Mouse (Mus musculus) thymus, postnatal 25 days (tissue): ENCODE measurements at regions not wholly inside any gene's neighbourhood (a gene's known extent, or its start where the extent isn't known, plus 50 kb on each side); places are given as distances from the start of the nearest gene placed in this dataset.
A peak's percentile ranks its signal among the peaks of the same experiment; 100 is the strongest.

Experiments used
- DNase-seq: peaks from one replicate; pipeline ENCODE4 v3.0.0; 2022

DNA sequence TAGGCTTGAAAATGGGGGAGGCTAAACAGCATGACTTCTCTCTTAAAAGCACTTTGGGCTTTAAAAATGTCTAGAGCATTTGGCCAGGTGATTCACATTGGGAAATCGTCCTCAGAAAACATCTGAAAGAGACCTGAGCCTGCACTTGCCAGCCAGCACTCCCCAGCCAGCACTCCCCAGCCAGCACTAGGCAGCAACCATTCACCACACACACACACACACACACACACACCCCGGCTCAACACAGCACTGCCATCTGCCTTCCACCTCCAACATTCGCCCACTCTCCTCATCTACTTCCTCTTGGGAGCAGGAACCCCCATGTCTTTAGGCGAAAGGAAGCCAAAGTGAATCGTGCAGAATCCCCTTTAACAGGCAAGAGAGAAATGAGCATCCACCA is 85.4 kb downstream of the Atp23 start:
- DNase-seq, result no peak

DNA sequence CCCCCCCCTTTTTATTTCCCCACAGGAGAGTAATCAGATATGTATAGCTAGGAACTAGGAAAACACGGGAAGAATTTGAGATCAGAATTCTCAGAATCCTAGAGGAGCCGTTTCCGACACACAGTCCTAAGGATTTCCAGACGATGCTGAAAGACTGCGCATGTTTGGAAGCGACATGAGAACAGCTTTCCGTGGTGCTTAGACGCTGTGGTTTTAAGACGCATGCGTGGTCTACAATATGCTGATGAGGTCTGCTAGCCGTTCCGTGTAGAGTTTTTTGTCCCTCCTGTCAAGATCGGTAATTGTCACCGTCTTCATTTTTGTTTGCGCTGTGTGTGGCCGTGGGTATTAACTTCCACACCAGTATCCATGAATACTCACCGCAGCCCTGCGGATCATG is 86.2 kb downstream of the Atp23 start:
- no peak for DNase-seq

DNA sequence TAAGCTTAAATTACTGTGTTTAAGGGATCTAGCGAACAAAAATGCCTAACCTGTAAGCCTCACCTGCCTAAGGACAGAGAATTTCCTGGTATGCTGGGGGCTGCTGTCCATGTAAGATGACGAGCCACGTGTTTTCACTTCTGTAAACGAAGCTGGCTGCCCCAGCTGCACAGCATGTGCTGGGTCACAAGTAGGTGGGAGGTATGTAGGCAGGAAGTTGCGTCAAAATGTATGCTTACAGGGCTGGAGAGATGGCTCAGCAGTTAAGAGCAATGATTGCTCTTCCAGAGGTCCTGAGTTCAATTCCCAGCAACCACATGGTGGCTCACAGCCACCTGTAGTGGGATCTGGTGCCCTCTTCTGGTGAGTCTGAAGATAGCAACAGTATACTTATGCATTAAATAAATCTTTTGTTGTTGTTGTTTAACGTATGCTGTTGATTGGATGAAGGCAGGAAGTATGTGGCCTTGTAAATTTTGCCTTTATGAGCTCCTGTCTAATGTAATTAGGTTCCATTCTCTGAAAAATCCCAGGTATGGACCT is 88.0 kb downstream of the Atp23 start:
- DNase-seq, result no peak

DNA sequence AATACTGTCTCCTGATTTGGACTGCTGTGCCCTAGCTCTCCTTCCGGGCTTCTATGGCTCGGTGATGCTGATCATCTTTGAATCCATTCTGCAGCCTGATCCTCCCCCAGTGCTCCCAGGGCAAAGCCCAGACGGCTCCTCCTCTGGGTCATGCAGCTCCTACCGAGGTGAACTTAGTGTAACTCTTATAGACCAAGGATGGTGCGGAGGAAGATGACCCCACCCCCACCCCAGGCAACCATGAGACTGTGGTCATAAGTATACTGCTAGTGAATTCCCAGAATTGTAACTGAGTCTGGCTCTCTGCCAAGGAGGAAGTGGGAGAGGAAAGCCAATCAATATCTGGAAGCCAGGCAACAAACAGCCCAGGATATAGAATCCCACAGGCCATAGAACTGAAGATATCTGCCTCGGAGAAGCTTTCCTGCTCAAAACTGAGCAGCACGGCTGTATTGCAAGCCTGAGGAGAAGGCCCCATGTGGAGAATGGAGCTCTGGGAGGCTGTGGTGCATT is 88.9 kb downstream of the Atp23 start:
- no peak for DNase-seq

DNA sequence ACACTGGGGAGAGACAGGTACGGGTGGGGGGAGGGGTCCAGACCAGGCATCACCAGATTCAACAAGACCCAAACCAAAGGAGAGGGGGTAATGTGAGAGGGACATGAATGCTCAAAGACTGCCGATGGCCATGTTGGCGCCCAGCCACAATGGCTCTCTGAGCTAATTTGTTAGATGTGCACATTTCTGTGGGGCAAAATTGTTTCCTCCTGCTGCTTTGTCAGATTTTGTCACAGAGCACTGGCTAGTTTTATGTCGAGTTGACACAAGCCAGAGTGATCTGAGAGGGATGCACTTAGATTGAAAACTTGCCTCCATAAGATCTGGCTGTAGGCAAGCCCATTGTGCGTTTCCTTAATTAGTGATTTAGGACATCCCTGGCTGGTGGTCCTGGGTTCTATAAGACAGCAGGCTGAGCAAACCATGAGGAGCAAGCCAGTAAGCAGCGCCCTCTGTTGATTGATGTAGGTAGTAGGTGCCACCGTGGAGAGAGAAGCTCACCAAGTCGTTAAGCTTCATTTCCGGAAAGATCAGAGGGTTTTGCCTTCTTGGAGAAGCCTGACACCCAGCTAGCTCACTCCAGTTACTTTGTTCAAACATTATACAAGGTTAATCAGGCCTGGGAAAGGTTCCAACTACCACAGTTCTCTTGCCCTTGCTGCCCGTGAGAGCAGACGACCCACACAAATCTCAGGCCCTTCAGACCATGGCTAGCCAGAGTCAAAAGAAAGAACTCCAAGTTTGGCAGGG is 90.6 kb downstream of the Atp23 start:
- DNase-seq, result no peak

DNA sequence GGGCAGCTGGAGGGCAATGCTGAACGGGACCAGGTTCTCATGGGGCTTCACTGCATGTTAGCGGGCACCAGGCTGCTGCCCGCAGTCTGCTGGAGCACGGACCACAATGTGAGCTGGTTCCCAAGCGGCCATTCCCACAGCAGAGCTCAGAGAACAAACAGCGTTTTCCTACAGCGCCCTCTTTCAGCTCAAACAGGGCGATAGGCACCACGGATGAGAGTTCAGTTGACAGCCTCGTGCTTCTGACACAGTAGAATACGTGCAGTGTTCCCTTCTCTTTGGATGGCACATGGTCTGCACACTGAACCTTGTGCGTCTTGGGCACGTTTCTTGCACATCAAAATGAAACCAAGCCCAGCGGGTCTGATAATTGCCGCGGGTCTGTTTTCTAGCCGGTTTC is 91.6 kb downstream of the Atp23 start:
- peak; percentile 1 for DNase-seq

DNA sequence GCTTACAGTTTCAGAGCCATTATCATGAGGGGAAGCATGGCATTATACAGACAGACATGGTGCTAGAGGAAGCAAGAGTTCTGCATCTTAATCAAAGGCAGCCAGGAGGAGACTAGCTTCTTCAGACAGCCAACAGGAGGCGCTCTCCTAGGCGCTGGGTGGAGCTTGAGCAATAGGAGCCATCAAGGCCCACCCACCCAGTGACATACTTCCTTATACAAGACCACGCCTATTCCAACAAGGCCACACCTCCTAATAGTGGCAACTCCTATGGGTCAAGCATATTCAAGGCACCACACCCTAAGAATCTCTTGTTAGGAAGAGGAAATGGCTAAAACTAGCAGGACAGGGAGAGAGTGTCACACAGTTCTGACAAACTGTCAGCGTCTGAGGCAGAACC is 94.3 kb downstream of the Atp23 start:
- no peak for DNase-seq

DNA sequence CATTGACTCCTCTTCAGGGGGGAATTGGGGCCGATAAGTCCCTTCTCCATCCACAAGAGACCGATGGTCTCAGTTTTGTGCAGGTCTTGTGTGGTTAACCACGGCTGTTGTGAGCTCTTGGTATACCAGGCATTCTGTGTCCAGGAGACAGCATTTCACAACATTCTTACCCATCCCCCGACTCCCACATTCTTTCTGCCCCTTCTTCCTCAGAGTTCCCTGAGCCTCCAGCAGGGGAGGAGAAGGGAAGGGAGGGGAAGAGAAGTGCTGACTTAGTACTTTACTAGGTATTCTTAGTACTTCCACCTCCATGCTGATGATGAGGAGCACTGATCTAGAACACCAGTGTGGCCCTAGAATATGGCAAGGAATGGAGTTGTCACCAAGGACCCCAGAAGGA is 98.4 kb downstream of the Atp23 start:
- DNase-seq, result no peak

DNA sequence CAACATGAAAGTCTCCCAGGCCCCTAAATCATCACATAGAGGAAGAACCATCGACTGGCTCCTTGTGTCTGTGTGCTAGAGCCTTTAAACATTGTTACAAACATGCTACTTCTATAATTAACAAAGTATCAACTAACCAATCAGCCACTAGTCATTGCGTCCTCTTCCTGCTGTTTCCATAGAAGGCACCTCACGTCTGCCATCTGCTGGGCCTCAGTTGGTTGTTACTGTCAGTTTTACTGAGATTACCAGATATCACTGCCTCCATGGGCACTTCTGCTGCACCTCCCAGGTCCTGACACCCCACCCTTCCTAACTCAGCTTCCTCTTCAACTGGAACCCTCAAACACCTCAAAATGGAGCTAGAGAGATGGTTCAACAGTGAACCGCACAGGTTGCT is 101.8 kb downstream of the Atp23 start:
- no peak for DNase-seq

DNA sequence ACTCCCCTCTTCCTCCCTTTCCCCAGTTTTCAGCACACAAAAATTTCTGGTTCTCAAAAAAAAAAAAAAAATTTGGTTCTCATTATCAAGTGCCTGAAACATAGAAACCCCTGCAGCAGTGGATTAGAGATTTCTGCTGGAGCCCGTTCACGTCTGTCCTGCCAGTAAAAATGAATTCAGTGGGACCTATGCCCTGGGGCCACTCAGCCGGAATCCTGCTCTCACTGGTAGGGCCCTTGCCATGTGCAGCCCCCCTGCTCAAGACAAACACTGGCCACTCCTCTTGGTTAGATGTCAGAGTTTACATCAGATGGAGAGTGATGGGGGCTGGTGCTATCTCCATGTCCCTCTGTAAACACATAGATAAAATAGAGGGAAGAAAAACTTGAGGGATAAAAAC is 108.0 kb downstream of the Atp23 start:
- DNase-seq, result no peak

DNA sequence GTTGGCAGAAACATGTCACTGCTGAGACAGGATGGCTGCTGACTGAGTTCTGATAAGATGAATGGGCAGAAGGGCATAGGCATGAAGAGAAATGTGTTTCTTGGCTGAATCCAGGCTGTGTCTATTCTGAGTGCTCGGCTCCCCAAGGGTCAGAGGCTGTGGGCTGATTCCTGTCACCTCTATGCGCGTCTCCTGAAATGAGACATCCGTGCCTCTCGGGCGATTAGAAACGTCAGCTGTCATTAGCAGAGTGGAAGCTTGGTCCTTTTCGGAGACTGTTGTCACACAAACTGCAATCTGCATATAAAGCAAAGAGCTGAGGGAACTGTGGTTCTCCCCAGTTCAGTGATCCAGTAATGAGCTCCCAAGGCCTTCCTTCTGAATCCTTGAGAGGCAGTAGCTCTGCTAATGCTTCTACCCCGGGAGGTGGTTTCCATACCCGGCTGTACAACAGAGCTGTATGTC is 108.8 kb downstream of the Atp23 start:
- no peak for DNase-seq

DNA sequence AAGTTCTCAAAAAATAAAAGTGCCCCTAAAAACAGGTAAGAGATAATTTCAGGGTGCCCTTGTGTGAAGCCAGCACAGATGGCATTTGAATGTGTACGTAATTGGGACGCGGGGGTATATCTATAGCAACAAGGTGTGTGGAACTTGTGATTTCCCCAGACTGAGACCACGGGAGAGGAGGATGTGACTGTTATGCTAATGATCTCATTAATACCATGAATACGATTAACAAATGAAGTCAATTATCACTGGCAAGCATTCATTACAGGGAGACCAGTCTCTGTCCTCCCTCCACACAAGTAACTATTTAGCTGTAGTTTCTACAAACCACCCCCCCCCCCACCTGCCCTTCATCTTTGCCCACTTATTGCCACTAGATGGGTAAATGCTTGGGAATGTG is 112.9 kb downstream of the Atp23 start:
- no peak for DNase-seq

DNA sequence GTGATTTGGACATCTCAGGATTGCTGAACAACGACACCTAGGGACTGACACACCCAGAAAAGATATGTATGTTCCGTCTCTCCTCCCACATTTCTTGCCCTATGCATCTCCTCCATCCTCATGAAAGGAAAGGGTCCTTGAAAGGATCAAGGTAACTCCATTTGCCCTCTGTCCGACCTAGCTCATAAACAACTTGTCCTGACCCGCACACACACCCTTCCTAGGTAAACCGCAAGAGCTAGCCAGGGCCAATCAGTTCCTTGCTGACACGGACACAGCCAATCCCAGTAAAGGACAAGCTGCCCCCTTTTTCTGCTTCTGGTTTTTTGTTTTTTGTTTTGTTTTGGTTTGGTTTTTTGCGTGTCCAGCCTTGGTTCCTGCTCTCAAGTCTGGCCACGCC is 118.0 kb downstream of the Atp23 start:
- no peak for DNase-seq

DNA sequence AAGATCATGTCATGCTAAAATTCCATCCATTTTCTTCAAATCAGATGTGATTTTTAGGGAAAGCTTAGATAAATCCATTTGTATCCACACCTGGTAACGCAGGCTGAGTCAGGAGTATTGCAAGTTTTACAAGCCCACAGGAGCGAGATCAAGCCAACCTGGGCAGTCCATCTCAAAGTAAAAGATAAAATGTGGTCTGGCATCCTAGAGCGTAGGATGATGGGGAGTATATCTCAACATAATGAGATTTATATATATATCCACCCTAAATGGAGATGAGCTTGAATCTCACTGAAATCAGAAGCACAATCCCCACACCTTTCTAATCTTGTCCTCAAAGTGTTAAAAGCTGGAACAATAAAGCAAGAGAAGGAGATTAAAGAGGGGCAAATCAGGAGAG is 124.6 kb downstream of the Atp23 start:
- DNase-seq, result no peak

DNA sequence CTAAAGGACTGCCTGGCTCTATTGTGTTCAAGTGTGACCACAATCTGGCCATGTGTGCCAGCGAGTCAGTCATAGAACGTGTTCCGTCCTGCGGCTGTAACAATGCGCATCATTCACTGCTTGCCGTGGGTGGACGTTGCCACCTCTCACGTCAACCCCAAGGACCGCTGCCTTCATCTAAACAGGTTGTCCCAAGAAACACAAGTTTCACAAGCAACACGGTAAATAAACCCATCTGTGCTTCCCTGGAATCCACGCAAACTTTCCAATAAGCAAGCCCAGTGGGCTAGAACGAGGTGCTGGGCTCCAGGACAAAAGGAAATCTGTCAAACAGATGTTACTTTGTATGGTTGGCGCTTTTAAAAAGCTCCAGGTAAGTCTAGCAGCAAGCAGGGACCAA is 125.2 kb downstream of the Atp23 start:
- DNase-seq, result no peak

DNA sequence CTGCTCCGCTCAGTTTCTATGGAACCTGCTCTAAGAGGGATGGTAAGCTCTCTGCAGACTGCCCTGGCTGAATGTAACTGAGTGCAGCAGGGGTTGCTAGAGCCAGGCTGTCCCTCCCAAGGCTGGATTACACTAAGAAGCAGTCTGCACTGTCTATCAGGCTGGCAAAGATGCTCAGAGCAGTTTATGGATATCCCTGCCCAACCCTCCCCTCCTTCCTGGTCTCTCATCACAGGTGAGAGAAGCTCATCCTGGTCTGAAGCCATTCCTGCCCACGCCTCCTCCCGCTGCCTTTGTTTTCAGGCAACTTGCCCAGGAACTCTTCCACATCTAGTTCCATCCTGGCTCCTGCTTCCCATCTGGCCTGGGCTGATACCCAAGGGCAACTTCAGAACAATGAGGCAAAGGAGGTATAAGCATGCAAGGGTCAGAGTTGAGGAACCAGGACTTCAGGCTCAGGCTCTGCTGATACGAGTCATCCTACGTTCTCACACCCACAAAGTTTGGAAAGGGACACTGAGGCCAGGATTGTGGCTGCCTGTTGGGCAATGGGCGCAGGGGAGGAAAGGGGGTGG is 130.6 kb downstream of the Atp23 start:
- DNase-seq, result no peak

DNA sequence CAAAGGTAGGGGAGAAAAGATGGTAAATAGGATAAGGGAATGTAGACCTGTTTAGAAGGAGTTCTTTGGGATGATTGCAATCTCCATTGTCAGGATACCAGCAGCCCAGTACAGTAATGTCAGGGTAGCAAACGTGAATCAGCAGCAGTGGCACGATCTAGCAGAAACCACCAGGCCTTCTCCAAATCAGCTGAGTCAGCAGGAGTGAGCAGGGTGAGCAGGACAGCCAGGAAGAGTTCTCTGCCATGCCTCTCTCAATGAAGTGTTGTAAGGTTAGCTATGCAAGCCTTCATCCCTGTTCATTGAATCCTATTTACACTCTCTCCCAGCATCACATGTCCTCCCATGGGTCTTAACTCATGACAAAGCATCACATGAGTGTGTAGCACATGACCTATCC is 135.5 kb downstream of the Atp23 start:
- DNase-seq, result no peak

DNA sequence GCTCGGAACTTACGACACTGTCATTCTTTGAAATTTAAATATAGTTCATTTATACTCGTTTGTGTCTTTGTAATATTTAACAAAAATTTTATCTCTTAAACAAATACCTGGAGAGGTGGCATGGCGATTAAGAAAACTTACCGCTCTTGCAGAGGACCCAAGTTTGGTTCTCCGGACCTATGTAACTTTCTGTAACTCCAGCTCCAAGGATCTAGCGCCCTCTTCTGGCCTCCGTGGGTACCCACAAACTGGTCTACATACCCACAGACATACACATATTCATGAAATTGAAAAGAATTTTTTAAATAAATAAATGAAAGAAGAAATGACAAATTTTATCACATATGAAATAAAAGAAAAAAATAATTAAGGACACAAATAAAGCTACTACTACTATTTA is 136.4 kb downstream of the Atp23 start:
- DNase-seq, result no peak

DNA sequence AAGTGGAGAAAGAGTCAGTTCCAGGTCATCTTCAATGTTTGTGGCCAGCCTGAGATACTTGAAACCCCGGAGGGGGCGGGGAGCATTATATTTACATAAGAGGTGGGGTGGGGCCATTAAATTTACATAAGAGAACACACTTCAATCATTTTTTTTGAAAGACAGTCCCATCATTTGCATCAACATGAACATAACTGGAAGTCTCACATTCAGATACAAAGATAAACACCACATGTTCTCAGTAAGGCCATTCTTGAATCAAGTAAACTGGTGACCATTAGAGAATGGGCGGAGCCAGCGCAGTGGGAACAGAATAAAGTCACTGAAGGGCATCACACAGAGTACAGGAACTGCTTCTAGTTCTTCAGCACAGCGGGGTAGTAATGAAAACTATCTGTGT is 137.2 kb downstream of the Atp23 start:
- no peak for DNase-seq

DNA sequence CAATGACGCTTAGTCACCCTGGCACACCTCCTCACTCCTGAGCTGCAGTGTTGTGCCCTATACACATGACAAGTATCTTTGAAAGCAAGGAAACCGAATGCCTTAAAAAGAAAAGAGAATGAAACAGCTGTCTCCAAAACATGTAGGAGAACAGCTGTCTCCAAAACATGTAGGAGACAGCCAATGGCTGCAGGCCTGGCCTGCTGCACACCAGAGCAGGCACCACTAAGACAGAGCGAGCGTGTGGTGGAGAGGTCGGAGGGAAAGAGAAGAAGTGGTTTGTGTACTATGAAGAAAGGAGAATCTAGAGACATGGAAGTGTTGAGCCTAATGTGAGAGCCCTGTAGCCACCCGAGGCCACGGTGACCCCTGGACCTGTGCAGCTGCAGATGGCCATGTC is 142.5 kb downstream of the Atp23 start:
- DNase-seq, result no peak

DNA sequence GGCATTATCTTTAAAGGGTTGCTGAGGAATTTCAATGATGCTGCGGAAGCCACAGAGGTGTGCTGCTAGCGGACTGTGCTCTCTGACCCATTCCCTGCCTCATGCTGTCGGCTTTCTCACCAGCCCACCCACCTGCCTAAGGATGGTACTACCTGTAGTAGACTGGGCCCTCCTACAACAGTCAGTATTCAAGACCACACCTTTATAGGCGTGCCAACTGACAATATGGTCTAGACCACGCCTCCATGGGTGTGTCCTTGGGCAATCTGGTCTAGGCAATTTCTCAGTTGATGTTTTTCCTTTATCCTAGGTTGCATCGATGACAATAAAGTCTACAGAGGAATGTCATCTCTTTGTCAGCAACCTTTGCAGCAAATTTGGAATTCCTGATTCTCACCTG is 148.0 kb downstream of the Atp23 start:
- DNase-seq, result no peak

DNA sequence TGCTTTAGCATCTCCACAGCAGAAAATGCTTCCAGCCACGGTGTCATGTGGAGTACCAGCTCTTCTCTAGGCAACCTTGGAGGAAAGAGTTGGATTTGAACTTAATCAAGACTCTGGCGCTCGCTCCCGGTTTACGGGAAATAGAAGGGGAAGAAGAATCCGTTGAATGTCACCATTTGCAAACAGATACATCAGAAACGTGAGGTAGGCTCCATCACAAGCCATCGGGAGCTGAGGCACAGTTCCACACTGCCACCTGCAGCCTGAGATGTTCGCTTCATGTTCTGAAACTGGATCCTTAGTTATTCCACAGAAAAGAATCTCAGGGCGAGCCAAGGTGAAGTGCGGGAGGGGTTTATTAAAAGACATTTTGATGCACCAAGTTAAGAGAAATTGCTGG is 148.5 kb downstream of the Atp23 start:
- DNase-seq, result no peak

DNA sequence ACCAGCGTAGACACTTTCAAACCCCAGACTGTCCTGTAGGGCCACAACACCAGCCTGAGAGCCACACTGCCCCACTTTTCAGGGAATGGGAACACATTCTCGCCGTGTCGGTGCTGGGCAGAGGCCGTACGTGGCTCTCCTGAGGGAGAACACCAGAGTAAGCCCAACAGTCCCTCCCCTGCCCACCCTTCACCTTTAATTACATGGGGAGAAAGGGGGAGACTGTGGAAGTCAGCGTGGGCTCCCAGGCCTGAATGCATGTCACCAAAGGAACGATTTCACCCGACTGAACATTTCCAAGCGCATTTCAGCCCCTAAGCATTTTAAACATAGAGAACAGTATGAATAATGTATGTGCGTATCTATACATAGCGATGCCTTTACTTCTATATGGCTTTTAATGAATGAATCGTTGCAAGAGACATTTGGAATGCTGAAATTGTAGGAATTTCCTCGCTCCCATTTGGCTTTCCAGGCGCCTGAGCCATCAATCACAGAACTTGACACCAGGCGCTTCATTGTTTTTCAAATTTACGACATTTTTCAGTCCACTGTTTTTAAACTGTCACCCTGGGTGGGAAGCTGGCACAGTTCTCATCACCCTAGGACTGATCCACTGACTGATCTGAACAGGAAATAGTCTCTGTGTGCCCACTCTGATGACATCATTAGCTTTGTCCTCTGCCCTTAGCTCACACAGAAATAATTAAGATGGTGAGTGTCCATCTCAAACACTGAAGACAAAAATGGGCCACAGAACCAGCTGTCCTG is 152.3 kb downstream of the Atp23 start:
- no peak for DNase-seq

DNA sequence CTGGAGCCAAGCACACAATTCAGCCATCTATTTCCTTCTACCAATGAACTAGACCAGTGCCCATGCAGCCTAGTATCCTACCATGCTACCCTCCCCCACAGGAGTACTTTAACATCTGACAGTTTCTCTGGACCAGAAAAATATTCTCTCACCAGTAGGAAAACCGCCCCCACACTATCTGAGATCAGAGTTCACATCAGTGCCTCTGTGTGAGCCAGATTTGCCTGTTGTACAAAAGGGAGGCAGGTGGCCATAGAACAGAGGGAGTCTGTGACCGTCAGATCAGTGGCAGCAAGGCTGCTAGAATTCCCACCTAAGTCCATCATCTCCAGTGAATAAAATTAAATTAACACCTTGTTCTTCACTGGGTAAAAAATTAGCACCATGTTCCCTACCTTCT is 166.5 kb downstream of the Atp23 start:
- DNase-seq, result no peak
